Mouse (Mus musculus) limb, embryonic 12.5 days (tissue): Measurements from ENCODE around the gene Traf6. TPM values are rescaled to one million over a fixed set of nuclear protein-coding genes. Genes with fewer than 3 reads are reported as not detected.
"Not testable (repeated sequence)": the region's sequence is repeated elsewhere in the genome, so short reads cannot be mapped to it uniquely, and the experiment has no call there.

Experiments
- ATAC-seq: fragments of 200-750 bp; cut with Nextera tagmentation; 2 replicates; pipeline ENCODE4 v1.8.0; 2017; ENCODE audit warnings: low read depth, moderate TSS enrichment; ENCODE audit not compliant: insufficient number of reproducible peaks, insufficient read depth, low FRiP score, low TSS enrichment
- H3K27ac ChIP-seq: fragments of 300-500 bp; sonication (generic); 2 replicates; pipeline ENCODE4 v1.5.1; 2016; ENCODE audit warnings: mild to moderate bottlenecking, moderate library complexity
- H3K27me3 ChIP-seq: fragments of 300-500 bp; sonication (generic); 2 replicates; pipeline ENCODE4 v1.6.1; 2016; ENCODE audit warnings: mild to moderate bottlenecking, moderate library complexity
- H3K36me3 ChIP-seq: fragments of 300-500 bp; sonication (generic); 2 replicates; pipeline ENCODE4 v1.6.1; 2016; ENCODE audit warnings: mild to moderate bottlenecking, moderate library complexity
- H3K4me1 ChIP-seq: fragments of 300-500 bp; sonication (generic); replicated peaks from 2 replicates; pipeline ENCODE4 v1.6.1; 2016
- H3K4me2 ChIP-seq: fragments of 300-500 bp; sonication (generic); 2 replicates; pipeline ENCODE4 v1.6.1; 2016; ENCODE audit warnings: mild to moderate bottlenecking, moderate library complexity
- H3K4me3 ChIP-seq: fragments of 300-500 bp; sonication (generic); replicated peaks from 2 replicates; pipeline ENCODE4 v1.5.1; 2016; ENCODE audit warnings: mild to moderate bottlenecking
- H3K9ac ChIP-seq: fragments of 300-500 bp; sonication (generic); replicated peaks from 2 replicates; pipeline ENCODE4 v1.6.1; 2016; ENCODE audit warnings: mild to moderate bottlenecking, moderate library complexity
- H3K9me3 ChIP-seq: fragments of 300-500 bp; sonication (generic); 2 replicates; pipeline ENCODE4 v1.6.1; 2016; ENCODE audit warnings: mild to moderate bottlenecking, moderate library complexity
- WGBS: fragments of 180-500 bp; shearing (Covaris S2); methylation state at CpG from one replicate; pipeline ENCODE4 v1.1.7; 2016; 5-methylcytosine and 5-hydroxymethylcytosine counted together
- polyA plus RNA-seq: library from polyadenylated mRNA; unstranded; fragments of >200 nt; fragmentation: Nextera tagmentation; extraction: Ambion mirVana; gene quantifications from 2 replicates; pipeline ENCODE4 v1.2.1, GENCODE M21; 2016

The Traf6 gene
- polyA plus RNA-seq, 1 experiment from 2014 or later = 11.3 TPM

DNA sequence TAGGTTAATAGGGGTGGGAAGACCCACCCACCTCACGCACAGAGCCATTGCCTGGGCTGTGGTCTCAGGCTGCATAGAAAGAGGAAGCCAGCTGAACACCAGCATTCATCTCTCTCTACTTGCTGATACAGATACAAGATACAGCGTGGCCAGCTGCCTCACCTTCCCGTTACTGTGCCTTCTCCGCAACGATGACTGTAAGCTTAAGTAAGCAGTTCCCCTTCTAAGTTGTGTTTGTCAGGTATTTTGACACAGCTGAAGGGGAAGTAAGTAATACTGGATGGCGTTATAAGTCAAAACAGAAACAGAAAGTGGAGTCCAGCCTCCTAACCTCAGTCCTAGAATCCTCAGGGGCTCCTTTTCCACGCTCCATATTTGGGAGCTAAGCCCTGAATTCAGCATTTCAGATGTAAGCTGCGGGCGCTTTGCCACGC, 54.6 kb downstream of the Traf6 start:
- Histone ChIP-seq H3K27ac (no peak overlapping the region), H3K4me3 (no peak overlapping the region), H3K4me2 (no peak overlapping the region), H3K9ac (no peak overlapping the region), H3K4me1 (no peaks in the 10 kb centered on the region), H3K36me3 (peaks cover 65% of the 10 kb centered on the region), H3K9me3 (no peaks in the 10 kb centered on the region), H3K27me3 (no peaks in the 10 kb centered on the region)
- WGBS = 92% methylated on average over 10 of the region's 10 CpGs
- no peak for ATAC-seq

DNA sequence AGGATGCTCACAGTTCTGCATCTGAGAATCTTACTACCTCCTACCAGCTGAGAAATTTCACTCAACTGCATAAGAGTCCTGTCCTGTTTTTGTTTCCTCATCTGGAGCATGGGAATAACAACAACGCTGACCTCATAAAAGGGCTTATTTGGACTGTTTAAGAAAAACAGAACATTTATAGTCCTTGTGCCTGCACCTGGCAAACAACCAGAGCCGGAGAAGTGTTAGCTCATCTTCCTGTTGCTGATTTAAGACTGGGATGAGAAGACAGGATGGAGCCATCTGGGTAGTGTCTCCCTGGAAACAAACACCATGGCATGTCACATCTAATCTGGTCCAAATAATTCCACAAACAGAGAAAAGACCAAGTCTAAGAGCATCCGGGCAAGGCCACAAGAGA, 55.3 kb downstream of the Traf6 start:
- H3K27ac ChIP-seq = no peak overlapping the region
- H3K36me3 ChIP-seq = peaks cover 60% of the 10 kb centered on the region

GRCm38 (mm10) chr2:101739914-101740313, 61.7 kb downstream of the Traf6 start:
- no peak for ATAC-seq
- Histone ChIP-seq H3K4me1 (peaks cover 3% of the 10 kb centered on the region; the same call in 1 of the 2 replicates), H3K4me3 (no peak overlapping the region), H3K27ac (no peak overlapping the region), H3K4me2 (no peak overlapping the region), H3K9ac (no peak overlapping the region), H3K27me3 (no peaks in the 10 kb centered on the region), H3K9me3 (no peaks in the 10 kb centered on the region), H3K36me3 (peaks cover 27% of the 10 kb centered on the region)
- 69% methylated on average over 5 of the region's 5 CpGs for WGBS

More for the DNA sequence above, 55.3 kb downstream of the Traf6 start:
- no peaks in the 10 kb centered on the region for H3K27me3 ChIP-seq
- H3K4me3 ChIP-seq = no peak overlapping the region
- no peaks in the 10 kb centered on the region for H3K9me3 ChIP-seq
- no peak for ATAC-seq
- no peaks in the 10 kb centered on the region for H3K4me1 ChIP-seq
- H3K9ac ChIP-seq = no peak overlapping the region
- H3K4me2 ChIP-seq = no peak overlapping the region
- WGBS = 64% methylated on average over 3 of the region's 3 CpGs

DNA sequence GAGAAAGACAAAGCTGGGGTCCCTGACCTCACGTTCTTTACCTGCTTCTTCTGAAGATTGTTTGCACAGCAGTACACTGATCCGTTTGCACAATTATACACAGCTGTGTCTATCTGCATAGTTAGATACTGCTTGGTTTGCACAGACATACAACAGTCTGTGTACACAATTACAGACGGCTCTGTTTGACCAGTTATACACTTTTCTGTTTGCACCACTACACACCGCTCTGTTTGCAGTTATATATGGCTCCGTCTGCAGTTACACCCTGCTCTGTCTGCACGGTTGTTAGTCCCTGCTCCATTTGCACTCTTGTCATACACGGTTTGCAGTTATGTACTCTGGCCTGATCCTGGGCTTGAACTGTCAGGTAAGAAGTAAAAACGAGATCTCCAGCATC, 63.4 kb downstream of the Traf6 start:
- H3K27me3 ChIP-seq = no peaks in the 10 kb centered on the region
- peaks cover 3% of the 10 kb centered on the region; the same call in 1 of the 2 replicates for H3K4me1 ChIP-seq
- 79% methylated on average over 8 of the region's 8 CpGs for WGBS
- no peaks in the 10 kb centered on the region for H3K9me3 ChIP-seq
- H3K36me3 ChIP-seq = peaks cover 28% of the 10 kb centered on the region
- no peak overlapping the region for H3K27ac ChIP-seq
- no peak for ATAC-seq
- H3K4me3 ChIP-seq = no peak overlapping the region
- no peak overlapping the region for H3K4me2 ChIP-seq
- H3K9ac ChIP-seq = no peak overlapping the region

GRCm38 (mm10) chr2:101742072-101742860, 64.0 kb downstream of the Traf6 start:
- no peak for ATAC-seq
- H3K9ac ChIP-seq = no peak overlapping the region
- no peaks in the 10 kb centered on the region for H3K9me3 ChIP-seq
- no peak overlapping the region for H3K4me2 ChIP-seq
- H3K27ac ChIP-seq = no peak overlapping the region
- H3K4me1 ChIP-seq = peaks cover 3% of the 10 kb centered on the region; the same call in 1 of the 2 replicates
- H3K4me3 ChIP-seq = no peak overlapping the region
- no peaks in the 10 kb centered on the region for H3K27me3 ChIP-seq
- H3K36me3 ChIP-seq = peaks cover 28% of the 10 kb centered on the region
- WGBS = 75% methylated on average over 7 of the region's 7 CpGs

DNA sequence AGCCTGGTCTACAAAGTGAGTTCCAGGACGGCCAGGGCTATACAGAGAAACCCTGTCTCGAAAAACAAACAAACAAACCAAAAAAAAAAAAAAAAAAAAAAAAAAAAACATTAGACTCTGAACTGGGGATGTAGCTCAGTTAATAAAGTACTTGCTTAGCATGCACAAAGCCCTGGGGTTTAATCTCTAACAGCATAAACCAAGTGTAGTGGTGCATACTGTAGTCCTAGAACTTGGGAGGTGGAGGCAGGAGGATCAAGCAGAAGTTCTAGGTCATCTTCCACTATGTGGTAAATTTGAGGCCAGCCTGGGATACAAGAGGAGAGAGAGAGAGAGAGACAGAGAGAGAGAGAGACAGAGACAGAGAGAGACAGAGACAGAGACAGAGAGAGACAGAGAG, 67.4 kb downstream of the Traf6 start:
- H3K4me1 ChIP-seq, ATAC-seq, H3K27me3 ChIP-seq, H3K4me2 ChIP-seq, H3K9ac ChIP-seq, H3K27ac ChIP-seq, H3K4me3 ChIP-seq, H3K9me3 ChIP-seq: not testable (repeated sequence)
- 71% methylated on average over 2 of the region's 2 CpGs for WGBS
- peaks cover 15% of the 10 kb centered on the region for H3K36me3 ChIP-seq

GRCm38 (mm10) chr2:101746537-101746936, 68.3 kb downstream of the Traf6 start:
- Histone ChIP-seq H3K4me3 (no peak overlapping the region), H3K4me2 (no peak overlapping the region), H3K4me1 (peaks cover 13% of the 10 kb centered on the region), H3K27me3 (no peaks in the 10 kb centered on the region), H3K9ac (no peak overlapping the region), H3K36me3 (peaks cover 15% of the 10 kb centered on the region), H3K9me3 (no peaks in the 10 kb centered on the region), H3K27ac (no peak overlapping the region)
- ATAC-seq = no peak
- 89% methylated on average over 7 of the region's 7 CpGs for WGBS

Other genes starting within 250 kb of the Traf6 start
- gene Rag2, start 53.7 kb upstream of the Traf6 start, polyA plus RNA-seq = not detected in 2 replicates
- 0.34 and 0.51 TPM in 2 replicates for gene Rag1, start 28.9 kb upstream of the Traf6 start, polyA plus RNA-seq
- gene B230118H07Rik, start 28.9 kb upstream of the Traf6 start, polyA plus RNA-seq = 57.7 and 58.1 TPM in 2 replicates
- 47.2 and 50.6 TPM in 2 replicates for gene Prr5l, start 204.6 kb downstream of the Traf6 start, polyA plus RNA-seq
- gene Commd9, start 207.8 kb downstream of the Traf6 start, polyA plus RNA-seq = 55.4 and 60.0 TPM in 2 replicates